Mouse (Mus musculus): ENCODE results near the gene Gstm3.

GRCm38 (mm10) chr3:107916674-107917073 is 52.4 kb downstream of the Gstm3 start:
- TF ChIP-seq CHD1 (IDR thresholded peaks at IDR 0.05; ENCODE audit: low read depth, low read length) = no peak
- no peak for TF ChIP-seq EP300 (IDR thresholded peaks at IDR 0.05; ENCODE audit: low read depth in 1 of 2, low read length in 2 of 2)
- TF ChIP-seq CTCF (IDR thresholded peaks at IDR 0.05 in 2 of 3, conservative IDR thresholded peaks at IDR 0.05 in 1 of 3; ENCODE audit: control insufficient read depth in 1 of 3, insufficient read depth in 1 of 3, low read depth in 2 of 3, low read length in 3 of 3, poor library complexity in 1 of 3, severe bottlenecking in 1 of 3) = no peak
